Mouse (Mus musculus) kidney, postnatal 4 days (tissue): ENCODE measurements around the gene Tas2r110.

Experiments used
- DNase-seq, 2 experiments: peaks; one replicate each; pipeline ENCODE4 v3.0.0; 2021; ENCODE audit warnings: mixed read lengths in 2 of 2

The Tas2r110 gene

GRCm38 (mm10) chr6:132867708-132868107, at the start of gene Tas2r110:
Gene Tas2r110, plus strand, starts transcription at chr6:132868008.
- DNase-seq, result no peak

- DNase-seq, result no peak
Observed at GRCm38 (mm10) chr6:132846842-132847241, 21.0 kb upstream of the Tas2r110 start, which contains the start of gene Tas2r123. Gene Tas2r123, plus strand, starts transcription at chr6:132847142.

GRCm38 (mm10) chr6:132855138-132855537, 12.7 kb upstream of the Tas2r110 start, which contains the start of gene Tas2r116:
Gene Tas2r116, plus strand, starts transcription at chr6:132855438.
- no peak for DNase-seq

- no peak for DNase-seq
Observed at GRCm38 (mm10) chr6:132892711-132893110, 24.9 kb downstream of the Tas2r110 start, which contains the start of gene Tas2r113. Gene Tas2r113, plus strand, starts transcription at chr6:132893011.

- no peak for DNase-seq
Observed at GRCm38 (mm10) chr6:132909351-132909750, 41.5 kb downstream of the Tas2r110 start, which contains the start of gene Tas2r125. Gene Tas2r125, plus strand, starts transcription at chr6:132909651.
